Mouse (Mus musculus): ENCODE measurements at regions not wholly inside any gene's neighbourhood (a gene's known extent, or its start where the extent isn't known, plus 50 kb on each side); places are given as distances from the start of the nearest gene placed in this dataset.

- intact Hi-C loops (cut with DNase I), result no loop called here
Observed at GRCm38 (mm10) chr6:100109351-100109750, 177.9 kb downstream of the Rybp start.

DNA sequence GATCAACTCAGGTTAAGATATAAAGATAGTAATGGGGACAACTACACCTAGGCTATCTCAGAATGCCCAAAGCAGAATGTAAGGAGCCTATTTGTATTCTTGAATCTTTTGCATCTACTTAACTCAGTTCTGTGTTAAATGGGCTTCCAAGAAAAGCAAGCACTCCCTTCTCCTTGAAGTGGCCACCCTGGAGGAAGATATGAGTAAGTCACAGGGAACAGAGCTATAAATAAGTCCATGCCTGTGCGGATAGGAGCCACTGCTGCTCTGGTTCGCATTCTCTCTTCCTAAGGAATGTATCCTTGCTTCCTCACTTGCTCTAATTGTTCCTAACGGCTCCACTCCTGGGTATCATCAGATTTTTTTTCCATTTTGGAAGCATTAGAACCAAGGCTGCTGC is 179.8 kb downstream of the Rybp start:
- intact Hi-C loops (cut with DNase I), result no loop called here

DNA sequence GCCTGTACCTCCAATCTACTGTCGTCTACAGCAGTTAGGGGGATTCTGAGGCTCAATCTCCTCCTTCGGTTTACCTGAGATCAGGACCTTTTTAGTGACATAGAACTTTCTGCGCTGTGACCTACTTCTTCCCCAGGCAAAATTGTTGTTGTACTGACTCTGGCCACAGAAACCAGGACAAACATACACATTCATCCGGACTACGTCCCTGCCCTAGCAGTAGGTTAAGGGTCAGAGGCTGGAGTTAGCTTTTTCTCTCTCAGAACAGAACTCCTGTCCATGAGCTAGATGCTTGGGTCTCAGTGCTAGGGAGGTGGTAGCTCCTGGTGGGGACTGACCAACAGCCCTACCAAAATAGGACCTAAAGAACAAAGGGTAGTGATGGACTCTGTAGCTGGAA is 180.2 kb downstream of the Rybp start:
- intact Hi-C loops (cut with DNase I), result no loop called here

- intact Hi-C loops (cut with DNase I), result no loop called here
Observed at GRCm38 (mm10) chr6:100100565-100101133, 186.6 kb downstream of the Rybp start.

GRCm38 (mm10) chr6:100096393-100097125 is 190.7 kb downstream of the Rybp start:
- intact Hi-C loops (cut with DNase I), result no loop called here

GRCm38 (mm10) chr6:100094653-100095217 is 192.6 kb downstream of the Rybp start:
- intact Hi-C loops (cut with DNase I), result no loop called here

- intact Hi-C loops (cut with DNase I), result no loop called here
Observed at GRCm38 (mm10) chr6:100092870-100093269, 194.4 kb downstream of the Rybp start.

- intact Hi-C loops (cut with DNase I), result no loop called here
Observed at GRCm38 (mm10) chr6:100091815-100092214, 195.5 kb downstream of the Rybp start.

DNA sequence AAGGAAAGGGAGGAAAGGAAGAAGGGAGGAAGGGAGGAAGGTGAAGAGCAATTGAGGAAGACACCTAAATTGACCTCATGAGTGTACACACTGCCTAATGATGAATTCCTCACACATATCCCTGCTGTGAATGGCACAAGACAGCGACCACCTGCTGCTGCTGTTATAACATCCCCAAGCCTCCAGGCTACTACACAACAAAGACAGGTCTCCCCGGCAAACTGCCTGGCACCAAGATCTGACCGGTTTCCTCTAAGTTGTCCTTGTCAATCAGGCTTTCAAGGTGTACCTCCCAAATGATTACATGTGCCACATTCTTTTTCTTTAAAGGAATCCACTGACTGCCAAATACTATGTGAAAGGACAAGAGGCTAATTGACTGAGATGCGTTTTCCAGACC is 198.7 kb downstream of the Rybp start:
- intact Hi-C loops (cut with DNase I), result no loop called here

DNA sequence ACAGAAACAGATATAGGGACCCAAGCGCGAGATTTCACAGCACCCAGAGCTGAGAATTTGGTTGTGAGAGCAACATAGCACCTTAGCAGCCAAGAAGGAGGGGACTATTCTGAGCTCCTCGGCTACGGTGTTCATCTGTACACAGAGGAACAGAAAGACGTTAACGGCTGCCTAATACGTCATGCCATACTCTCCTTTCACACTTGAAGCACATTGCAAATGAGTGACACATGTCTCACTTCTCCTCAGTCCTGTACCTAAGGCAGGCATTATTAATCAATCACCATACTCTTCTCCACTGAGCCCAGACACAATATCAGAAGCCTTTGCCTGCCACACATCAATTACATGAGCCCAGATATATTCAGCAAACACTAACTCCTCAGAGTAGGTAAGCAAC is 200.5 kb downstream of the Rybp start:
- intact Hi-C loops (cut with DNase I), result no loop called here

GRCm38 (mm10) chr6:100085981-100086380 is 201.3 kb downstream of the Rybp start:
- intact Hi-C loops (cut with DNase I), result no loop called here

- intact Hi-C loops (cut with DNase I), result no loop called here
Observed at GRCm38 (mm10) chr6:100083868-100084477, 203.3 kb downstream of the Rybp start.

DNA sequence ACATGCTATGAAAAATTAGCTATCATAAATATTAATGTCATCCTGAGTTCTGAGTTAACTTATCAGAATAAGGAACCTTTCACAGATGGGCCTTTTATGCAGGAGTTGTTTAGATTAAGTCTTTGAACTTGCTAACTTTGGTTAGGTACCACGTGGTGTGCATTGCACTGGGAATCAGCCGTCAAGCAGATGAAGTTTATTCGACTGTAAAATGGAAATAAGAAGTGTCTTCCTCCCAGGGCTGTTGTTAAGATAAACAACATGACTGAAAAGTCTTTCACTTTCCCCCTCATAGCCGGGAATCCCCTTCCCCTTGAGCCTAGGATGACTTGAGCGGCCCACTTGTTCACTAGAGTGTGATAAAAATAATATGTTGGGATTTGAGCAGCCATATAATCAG is 204.2 kb downstream of the Rybp start:
- intact Hi-C loops (cut with DNase I), result no loop called here

DNA sequence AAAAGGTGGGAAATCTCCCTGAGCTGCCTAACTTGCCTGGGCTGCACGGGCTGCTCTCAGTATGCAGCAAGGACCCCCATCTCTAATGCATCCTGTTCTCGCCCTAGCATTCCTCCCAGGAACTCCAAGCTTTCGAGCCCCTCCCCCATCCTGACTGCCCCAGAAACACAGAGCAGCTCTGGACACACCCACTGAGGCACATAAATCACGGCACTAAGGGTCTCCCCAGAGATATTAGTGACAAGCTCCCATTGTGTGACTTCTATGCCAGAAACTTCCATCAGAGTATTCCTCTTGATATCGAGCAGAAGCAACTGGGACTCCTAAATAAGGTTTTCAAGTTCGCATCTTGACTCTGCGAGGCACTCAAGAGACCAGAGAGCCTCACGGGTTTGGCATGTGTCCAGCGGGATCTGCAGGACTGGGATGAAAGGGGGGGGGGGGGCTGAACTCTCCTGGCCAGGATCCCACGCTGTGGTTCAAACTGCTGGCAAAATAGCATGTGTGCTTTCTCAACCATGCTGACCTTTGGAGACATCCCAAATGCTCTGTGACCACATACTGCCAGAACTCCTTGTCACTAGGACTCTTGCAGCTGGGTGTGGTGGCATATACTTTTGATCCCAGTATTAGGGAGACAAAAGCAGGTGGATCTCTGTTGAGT is 212.5 kb downstream of the Rybp start:
- intact Hi-C loops (cut with DNase I), result no loop called here

DNA sequence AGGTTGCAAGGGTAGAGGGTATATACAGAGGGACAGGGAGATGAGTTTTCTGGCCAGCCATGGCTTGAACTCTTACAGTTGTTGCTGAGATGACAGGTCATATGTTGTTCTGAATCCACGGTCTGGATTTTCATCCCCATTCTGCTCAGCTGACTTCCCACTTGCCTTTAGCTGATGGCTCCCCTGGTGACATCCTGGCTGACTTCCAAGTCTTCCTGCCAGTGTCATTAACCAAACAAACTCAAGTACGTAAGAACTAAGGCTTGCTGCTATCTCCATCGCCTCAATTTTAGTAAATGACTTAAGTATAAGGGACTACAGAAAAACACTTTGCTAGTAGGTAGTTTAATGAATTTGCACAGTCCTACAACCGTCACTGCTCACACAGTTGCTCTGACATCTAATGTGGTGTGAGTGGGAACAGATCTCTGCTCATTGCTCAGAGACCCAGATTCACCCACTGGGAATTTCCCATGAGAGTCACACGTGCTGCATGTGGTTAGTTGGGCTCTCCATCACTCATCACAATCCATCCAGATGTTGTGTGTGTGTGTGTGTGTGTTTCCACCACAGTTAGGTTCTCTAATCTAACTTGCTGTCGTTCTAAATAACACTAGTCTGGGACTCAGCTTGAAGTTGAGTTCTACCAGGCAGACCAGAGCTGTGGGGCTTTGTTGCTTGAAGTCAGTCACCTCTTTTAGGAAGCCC is 214.9 kb downstream of the Rybp start:
- intact Hi-C loops (cut with DNase I), result no loop called here

- intact Hi-C loops (cut with DNase I), result no loop called here
Observed at GRCm38 (mm10) chr6:100069151-100069550, 218.1 kb downstream of the Rybp start.

DNA sequence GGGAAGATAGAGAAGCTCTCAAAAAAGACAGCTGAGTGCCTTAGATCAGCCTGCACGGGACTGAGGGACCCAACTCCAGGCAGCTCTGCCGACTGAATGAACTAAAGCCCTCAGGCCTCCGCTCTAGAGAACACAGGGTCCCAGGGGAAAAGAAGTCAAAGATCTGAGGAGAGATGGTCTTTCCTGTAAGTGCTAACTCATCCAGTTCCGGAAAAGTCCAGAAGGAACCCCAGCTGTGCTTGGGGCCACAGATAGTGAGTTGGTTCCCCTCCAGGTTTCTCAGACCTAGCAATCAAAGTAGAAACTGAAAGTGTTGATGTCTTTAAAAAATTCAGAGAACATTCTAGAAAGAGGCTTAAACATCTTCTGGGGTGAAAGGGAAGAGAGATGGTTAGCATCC is 220.0 kb downstream of the Rybp start:
- intact Hi-C loops (cut with DNase I), result no loop called here

GRCm38 (mm10) chr6:100065586-100065985 is 221.7 kb downstream of the Rybp start:
- intact Hi-C loops (cut with DNase I), result no loop called here

- intact Hi-C loops (cut with DNase I), result no loop called here
Observed at GRCm38 (mm10) chr6:100062961-100063360, 224.3 kb downstream of the Rybp start.

DNA sequence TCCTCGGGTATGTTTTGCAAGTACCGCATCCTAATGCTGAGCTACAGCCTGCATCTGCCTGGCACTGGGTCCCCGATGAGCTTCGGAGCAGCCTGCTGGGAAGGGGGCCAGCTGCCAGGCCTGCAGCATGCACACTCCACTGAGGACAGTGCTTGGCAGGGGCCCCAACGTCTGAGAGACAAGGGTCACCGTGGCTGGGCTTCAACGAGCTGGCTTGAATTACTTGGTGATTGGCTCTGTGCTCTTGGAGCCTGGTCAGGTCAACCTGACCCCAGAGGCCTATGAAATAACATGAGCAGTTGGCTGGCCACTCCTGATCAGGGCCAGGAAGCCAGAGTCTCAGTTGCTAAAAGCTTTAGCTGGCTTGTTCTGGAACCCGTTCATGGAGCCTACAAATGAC is 227.5 kb downstream of the Rybp start:
- intact Hi-C loops (cut with DNase I), result no loop called here

DNA sequence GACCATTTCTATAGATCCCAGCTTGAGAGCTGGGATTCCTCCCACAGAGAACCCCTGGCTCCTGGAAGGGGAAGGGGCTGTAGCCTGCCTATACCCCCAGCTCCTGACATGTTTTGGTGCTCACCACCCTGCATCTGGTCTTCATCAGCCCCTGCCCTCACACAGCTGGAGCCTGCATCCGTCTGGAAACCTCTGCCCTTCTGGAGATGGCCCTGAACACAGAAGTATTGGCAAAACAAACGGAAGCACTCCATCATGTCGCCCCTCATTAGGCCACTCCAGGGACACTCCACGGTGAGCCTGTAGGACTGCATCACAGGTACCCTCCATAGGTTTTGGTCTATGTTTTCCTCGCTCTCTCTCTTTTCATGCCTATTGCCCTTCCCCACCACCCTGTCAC is 231.3 kb downstream of the Rybp start:
- intact Hi-C loops (cut with DNase I), result no loop called here
